Mouse (Mus musculus) lung, postnatal 0 days (tissue): Measurements from ENCODE around the gene Nbea. TPM values are rescaled to one million over a fixed set of nuclear protein-coding genes. Genes with fewer than 3 reads are reported as not detected.

ENCODE experiments used
- ATAC-seq: fragments of 200-750 bp; cut with Nextera tagmentation; 2 replicates; pipeline ENCODE4 v1.8.0; 2017; ENCODE audit warnings: moderate library complexity
- DNase-seq: peaks from one replicate; pipeline ENCODE4 v3.0.0-alpha.2; 2016; ENCODE audit warnings: low spot score
- H3K27ac ChIP-seq: fragments of 300-500 bp; sonication (generic); 2 replicates; pipeline ENCODE4 v1.5.1; 2014; ENCODE audit warnings: antibody characterized with exemption, mild to moderate bottlenecking, low read length, mixed read lengths
- H3K27me3 ChIP-seq: fragments of 300-500 bp; sonication (generic); replicated peaks from 2 replicates; pipeline ENCODE4 v1.6.1; 2014; ENCODE audit warnings: low read length, mixed read lengths; ENCODE audit not compliant: insufficient read depth
- H3K36me3 ChIP-seq: fragments of 300-500 bp; sonication (generic); 2 replicates; pipeline ENCODE4 v1.6.1; 2014; ENCODE audit warnings: low read length, mixed read lengths; ENCODE audit not compliant: insufficient read depth
- H3K4me1 ChIP-seq: fragments of 300-500 bp; sonication (generic); 2 replicates; pipeline ENCODE4 v1.6.1; 2014; ENCODE audit warnings: antibody characterized with exemption, low read depth, low read length, mixed read lengths; ENCODE audit not compliant: insufficient read depth
- H3K4me2 ChIP-seq: fragments of 300-500 bp; sonication (generic); replicated peaks from 2 replicates; pipeline ENCODE4 v1.6.1; 2014; ENCODE audit warnings: low read depth, mild to moderate bottlenecking, low read length, moderate library complexity, mixed read lengths
- H3K4me3 ChIP-seq: fragments of 300-500 bp; sonication (generic); 2 replicates; pipeline ENCODE4 v1.5.1; 2014; ENCODE audit warnings: low read depth, low read length
- H3K9ac ChIP-seq: fragments of 300-500 bp; sonication (generic); replicated peaks from 2 replicates; pipeline ENCODE4 v1.6.1; 2014; ENCODE audit warnings: low read depth, mild to moderate bottlenecking
- H3K9me3 ChIP-seq: fragments of 300-500 bp; sonication (generic); 2 replicates; pipeline ENCODE4 v1.6.1; 2016; ENCODE audit warnings: low read length, mixed read lengths
- CTCF ChIP-seq: IDR thresholded peaks from 2 replicates; pipeline ENCODE4 v1.5.1; 2016; ENCODE audit warnings: antibody characterized with exemption, mild to moderate bottlenecking
- EP300 ChIP-seq: IDR thresholded peaks from 2 replicates; pipeline ENCODE4 v1.6.1; 2016; ENCODE audit warnings: antibody characterized with exemption, mild to moderate bottlenecking, control low read depth
- WGBS: fragments of 180-500 bp; shearing (Covaris S2); extraction: QIAGEN DNeasy Blood & Tissue Kit; methylation state at CpG from one replicate; pipeline ENCODE4 v1.1.7; 2014; 5-methylcytosine and 5-hydroxymethylcytosine counted together
- polyA plus RNA-seq: library from polyadenylated mRNA; unstranded; fragments of >200 nt; fragmentation: Nextera tagmentation; extraction: Ambion mirVana; gene quantifications from 2 replicates; pipeline ENCODE4 v1.2.1, GENCODE M21; 2015

Gene Nbea
- polyA plus RNA-seq, 1 experiment from 2014 or later = 6.3 TPM

DNA sequence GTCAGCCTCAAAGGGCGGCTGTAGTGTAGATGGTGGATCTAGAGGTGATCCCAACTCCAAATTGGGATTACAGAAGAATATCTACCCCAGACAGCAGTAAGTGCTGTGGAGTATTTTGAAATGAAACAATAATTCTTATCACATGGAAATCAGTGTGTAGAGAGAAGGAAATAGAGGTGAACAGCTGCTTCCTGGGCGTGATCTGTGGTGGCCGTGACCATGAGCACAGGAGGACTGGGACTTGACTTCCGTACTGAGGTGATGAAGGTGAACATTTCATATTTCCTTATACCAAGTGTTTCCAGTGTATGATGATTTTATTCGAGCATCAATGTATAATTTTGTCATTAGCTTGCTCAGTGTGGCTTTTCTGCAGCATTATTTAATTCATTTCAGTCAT is 439.6 kb downstream of the Nbea start:
- H3K9me3 ChIP-seq = no peaks in the 10 kb centered on the region
- no peak overlapping the region for H3K4me2 ChIP-seq
- no peaks in the 10 kb centered on the region for H3K36me3 ChIP-seq
- H3K4me1 ChIP-seq = no peaks in the 10 kb centered on the region
- ATAC-seq (no peak), DNase-seq (no peak)
- H3K4me3 ChIP-seq = no peak overlapping the region
- H3K9ac ChIP-seq = no peak overlapping the region
- 71% methylated on average over 5 of the region's 5 CpGs for WGBS
- TF ChIP-seq CTCF = no peak
- TF ChIP-seq EP300 = no peak
- H3K27ac ChIP-seq = no peak overlapping the region
- H3K27me3 ChIP-seq = no peaks in the 10 kb centered on the region

DNA sequence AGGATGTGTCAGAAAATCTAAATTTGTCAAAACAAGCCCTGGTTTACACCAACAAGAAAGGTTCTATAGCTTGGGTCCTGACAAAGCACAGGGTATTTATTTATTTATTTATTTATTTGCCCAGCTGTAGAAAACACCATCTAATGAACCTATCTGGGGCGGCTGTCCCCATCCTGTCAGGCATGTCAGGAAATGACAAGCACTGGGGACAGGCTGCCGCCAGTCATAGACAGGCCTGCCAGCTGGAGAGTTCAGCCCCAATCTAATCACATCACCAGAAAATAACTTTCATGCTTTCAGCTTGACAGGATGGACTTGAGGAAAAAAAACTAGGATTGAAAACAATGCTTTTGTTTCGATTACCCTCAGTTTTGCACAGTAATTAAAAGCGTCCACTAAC is 440.8 kb downstream of the Nbea start:
- H3K4me1 ChIP-seq = no peaks in the 10 kb centered on the region
- H3K9ac ChIP-seq = no peak overlapping the region
- 74% methylated on average over 4 of the region's 4 CpGs for WGBS
- no peak for TF ChIP-seq EP300
- TF ChIP-seq CTCF = no peak
- no peak overlapping the region for H3K27ac ChIP-seq
- no peak overlapping the region for H3K4me2 ChIP-seq
- no peak for ATAC-seq
- no peak for DNase-seq
- no peaks in the 10 kb centered on the region for H3K9me3 ChIP-seq
- no peak overlapping the region for H3K4me3 ChIP-seq
- H3K36me3 ChIP-seq = no peaks in the 10 kb centered on the region
- H3K27me3 ChIP-seq = no peaks in the 10 kb centered on the region

DNA sequence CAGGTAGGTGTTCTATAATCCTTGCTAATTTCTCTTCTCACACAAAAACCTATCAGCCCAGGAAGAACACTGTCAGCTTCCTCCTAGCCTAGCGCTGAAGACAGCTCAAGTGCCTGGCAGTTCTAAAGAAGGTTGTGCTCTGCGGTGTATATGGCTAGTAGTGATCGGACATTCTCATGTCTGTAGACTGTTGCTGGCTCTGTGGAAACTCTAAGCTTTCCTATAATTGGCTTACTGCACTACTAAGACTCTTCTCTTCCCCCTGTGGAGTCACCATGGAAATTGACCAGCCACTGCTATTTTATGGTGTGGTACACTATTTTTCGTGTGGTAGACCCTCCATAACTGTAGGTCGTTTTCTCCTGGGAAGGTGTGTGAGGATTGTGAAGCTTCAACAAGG is 441.3 kb downstream of the Nbea start:
- TF ChIP-seq EP300 (no peak), CTCF (no peak)
- ATAC-seq (no peak), DNase-seq (no peak)
- H3K36me3 ChIP-seq = no peaks in the 10 kb centered on the region
- no peaks in the 10 kb centered on the region for H3K27me3 ChIP-seq
- no peak overlapping the region for H3K9ac ChIP-seq
- no peak overlapping the region for H3K4me2 ChIP-seq
- 83% methylated on average over 5 of the region's 5 CpGs for WGBS
- no peak overlapping the region for H3K4me3 ChIP-seq
- H3K27ac ChIP-seq = no peak overlapping the region
- H3K9me3 ChIP-seq = no peaks in the 10 kb centered on the region
- no peaks in the 10 kb centered on the region for H3K4me1 ChIP-seq

DNA sequence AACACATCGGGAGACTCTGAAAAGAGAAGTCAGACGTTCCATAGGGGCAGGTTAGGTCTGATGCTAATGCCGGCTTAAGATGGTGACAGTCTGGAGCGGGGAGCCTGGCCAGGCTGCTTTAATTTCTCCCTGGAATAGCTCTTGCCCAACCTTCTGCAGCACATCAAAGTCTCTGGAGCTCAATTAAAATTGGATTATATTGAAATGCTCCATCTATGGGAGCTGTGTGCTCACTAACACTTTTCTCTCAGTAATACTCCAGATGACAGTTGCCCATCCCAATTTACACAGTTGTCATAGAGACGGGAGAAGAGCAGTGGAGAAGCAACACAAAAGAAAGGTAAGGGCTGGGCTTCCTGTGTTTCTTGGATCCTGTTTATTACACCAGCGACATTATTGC is 442.1 kb downstream of the Nbea start:
- ATAC-seq (no peak), DNase-seq (no peak)
- no peak overlapping the region for H3K9ac ChIP-seq
- H3K36me3 ChIP-seq = no peaks in the 10 kb centered on the region
- no peak overlapping the region for H3K4me2 ChIP-seq
- no peak overlapping the region for H3K27ac ChIP-seq
- no peaks in the 10 kb centered on the region for H3K27me3 ChIP-seq
- no peak for TF ChIP-seq EP300
- no peak for TF ChIP-seq CTCF
- no peak overlapping the region for H3K4me3 ChIP-seq
- WGBS = 71% methylated on average over 6 of the region's 6 CpGs
- no peaks in the 10 kb centered on the region for H3K9me3 ChIP-seq
- H3K4me1 ChIP-seq = no peaks in the 10 kb centered on the region

DNA sequence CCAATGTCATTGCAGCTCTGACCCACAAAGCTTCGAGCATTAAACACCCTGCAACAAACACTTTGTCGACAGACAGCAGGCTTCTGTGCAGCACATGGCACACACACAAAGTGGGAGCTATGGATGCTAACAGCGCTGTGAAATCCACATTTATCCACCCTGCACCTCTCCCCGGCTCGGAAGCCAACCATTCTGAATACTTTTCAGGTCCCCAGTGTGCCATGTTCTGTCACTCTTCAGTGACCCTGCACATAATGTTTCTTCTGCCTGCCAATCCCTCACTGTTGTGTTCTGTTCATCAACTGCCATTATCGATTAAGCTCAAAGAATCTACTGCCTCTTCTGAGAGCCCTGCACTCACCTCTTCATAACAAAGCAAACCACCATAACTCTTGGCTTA is 449.8 kb downstream of the Nbea start:
- Histone ChIP-seq H3K4me2 (no peak overlapping the region), H3K36me3 (no peaks in the 10 kb centered on the region), H3K4me3 (no peak overlapping the region), H3K9ac (no peak overlapping the region), H3K27ac (no peak overlapping the region), H3K9me3 (no peaks in the 10 kb centered on the region), H3K4me1 (no peaks in the 10 kb centered on the region), H3K27me3 (no peaks in the 10 kb centered on the region)
- 81% methylated on average over 6 of the region's 6 CpGs for WGBS
- DNase-seq (no peak), ATAC-seq (no peak)
- TF ChIP-seq CTCF (no peak), EP300 (no peak)

DNA sequence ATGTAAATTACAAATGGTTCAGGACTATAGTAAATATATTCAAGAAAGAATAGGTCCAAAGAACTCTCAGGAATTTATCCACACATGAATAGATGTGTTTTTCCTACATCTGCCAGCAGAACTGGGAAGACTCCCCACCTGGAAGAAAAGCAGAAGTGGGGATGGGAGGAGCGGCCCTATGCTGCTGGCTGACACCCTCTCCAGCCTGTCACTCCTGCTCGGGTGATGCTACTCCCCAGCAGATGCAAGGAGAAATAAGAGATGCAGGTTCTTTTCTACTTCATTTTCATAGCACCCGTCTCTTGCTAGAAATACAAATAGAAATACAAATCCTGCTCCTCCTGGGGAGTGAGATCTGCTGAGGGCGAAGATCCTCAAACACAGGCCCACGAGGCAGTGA is 453.0 kb downstream of the Nbea start:
- TF ChIP-seq CTCF = no peak
- TF ChIP-seq EP300 = no peak
- 63% methylated on average over 5 of the region's 5 CpGs for WGBS
- no peaks in the 10 kb centered on the region for H3K9me3 ChIP-seq
- ATAC-seq (no peak), DNase-seq (no peak)
- H3K4me1 ChIP-seq = no peaks in the 10 kb centered on the region
- H3K27ac ChIP-seq = no peak overlapping the region
- no peaks in the 10 kb centered on the region for H3K36me3 ChIP-seq
- no peaks in the 10 kb centered on the region for H3K27me3 ChIP-seq
- H3K4me2 ChIP-seq = no peak overlapping the region
- no peak overlapping the region for H3K4me3 ChIP-seq
- H3K9ac ChIP-seq = no peak overlapping the region

DNA sequence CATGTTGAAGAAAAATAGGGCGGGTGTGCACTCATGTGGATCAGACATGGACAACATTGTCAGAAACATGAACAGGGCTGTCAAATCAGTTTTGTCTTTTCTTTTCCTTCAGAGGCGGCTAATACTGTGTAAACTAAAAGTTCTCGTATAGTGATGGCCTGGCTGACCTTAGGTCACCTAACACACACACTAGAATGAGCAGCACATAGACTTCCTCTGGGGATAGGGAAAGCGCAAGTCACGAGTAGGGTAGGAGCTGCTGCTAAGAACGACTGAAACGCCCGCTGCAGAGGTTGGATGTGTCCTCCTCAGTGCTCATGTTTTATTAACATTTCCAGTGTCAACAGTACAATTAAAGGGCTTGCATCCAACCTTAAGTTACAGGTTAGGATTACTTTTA is 453.4 kb downstream of the Nbea start:
- no peak for ATAC-seq

More for the DNA sequence above, 453.4 kb downstream of the Nbea start:
- Histone ChIP-seq H3K4me3 (no peak overlapping the region), H3K36me3 (no peaks in the 10 kb centered on the region), H3K9me3 (no peaks in the 10 kb centered on the region), H3K4me1 (no peaks in the 10 kb centered on the region), H3K27me3 (no peaks in the 10 kb centered on the region), H3K9ac (no peak overlapping the region), H3K4me2 (no peak overlapping the region), H3K27ac (no peak overlapping the region)
- no peak for DNase-seq
- WGBS = 49% methylated on average over 8 of the region's 8 CpGs
- TF ChIP-seq EP300 (no peak), CTCF (no peak)
